Comparison of ENCODE assay signal across 8 mouse cellular contexts in the genomic region with DNA sequence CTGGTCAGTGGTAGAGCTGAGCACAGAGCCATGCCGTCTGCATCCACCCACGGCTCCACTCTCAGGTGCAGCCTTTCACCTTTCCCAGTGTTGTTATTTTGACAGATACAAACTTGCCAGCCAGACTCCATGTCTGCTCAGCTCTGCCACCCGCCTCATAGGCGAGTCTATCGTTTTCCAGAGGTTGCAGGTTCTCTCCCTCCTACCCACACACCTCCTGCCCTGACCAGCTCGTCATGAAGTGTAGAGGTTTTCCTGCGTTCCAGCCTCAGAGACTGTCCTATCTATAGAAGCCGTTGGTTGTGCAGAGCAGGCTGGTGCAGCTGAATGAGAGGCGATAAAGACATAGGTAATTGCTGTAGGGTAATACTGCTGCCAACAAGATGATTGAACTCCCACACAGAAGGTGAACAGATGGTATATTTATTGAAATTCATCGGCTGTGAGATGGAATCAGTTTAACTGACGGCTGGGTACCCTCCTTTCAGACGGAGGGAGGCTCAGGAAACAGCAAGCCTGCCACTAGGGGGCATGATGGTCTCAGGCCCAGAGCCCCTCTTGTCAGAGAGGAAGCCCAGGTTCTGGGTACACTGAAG. TPM values are rescaled to one million over a fixed set of nuclear protein-coding genes. Genes with fewer than 3 reads are reported as not detected.
DNase-seq lines count a peak whose midpoint lies in the region; ATAC-seq and TF ChIP-seq lines count a peak whose summit lies in the region.

No protein-coding gene starts in this region.

- H3K36me3 ChIP-seq in heart, adult 2 months (ENCODE audit: control insufficient read depth, insufficient read depth, low read length): no peaks in the 10 kb centered on the region
- H3K36me3 ChIP-seq in heart, embryonic 10.5 days: no peaks in the 10 kb centered on the region
- H3K36me3 ChIP-seq in forebrain, embryonic 12.5 days (replicated peaks): no peaks in the 10 kb centered on the region
- no peaks in the 10 kb centered on the region for H3K36me3 ChIP-seq in kidney, postnatal 0 days (ENCODE audit: insufficient read depth, low read length)
- H3K36me3 ChIP-seq in liver, embryonic 14.5 days (replicated peaks; ENCODE audit: control insufficient read depth, insufficient read depth, low read depth): no peaks in the 10 kb centered on the region

- H3K4me1 ChIP-seq in heart, adult 2 months (ENCODE audit: control insufficient read depth, insufficient read depth, low read length): no peaks in the 10 kb centered on the region
- 0 out of 2 replicates have a peak, but pooled peaks cover 3% of the 10 kb centered on the region for H3K4me1 ChIP-seq in heart, embryonic 10.5 days
- no peaks in the 10 kb centered on the region for H3K4me1 ChIP-seq in bone marrow macrophage, adult 2 months (ENCODE audit: control insufficient read depth, insufficient read depth, low read length)
- no peaks in the 10 kb centered on the region for H3K4me1 ChIP-seq in forebrain, embryonic 12.5 days
- no peaks in the 10 kb centered on the region for H3K4me1 ChIP-seq in kidney, postnatal 0 days (replicated peaks; ENCODE audit: insufficient read depth, low read length)
- H3K4me1 ChIP-seq in liver, embryonic 14.5 days (replicated peaks; ENCODE audit: control insufficient read depth in 2 of 2, insufficient read depth in 2 of 2, low read length in 1 of 2): no peaks in the 10 kb centered on the region

- peak; percentile 59 for TF ChIP-seq CTCF in heart, adult 2 months (IDR thresholded peaks at IDR 0.05)
- TF ChIP-seq CTCF in bone marrow macrophage, adult 2 months (IDR thresholded peaks at IDR 0.05; ENCODE audit: low read depth, low read length): peak; percentile 19; the same call in 1 of the 2 replicates
- peak; percentile 78 for TF ChIP-seq CTCF in kidney, postnatal 0 days (IDR thresholded peaks at IDR 0.05; ENCODE audit: low read depth)
- peak; percentile 64 for TF ChIP-seq CTCF in liver, embryonic 14.5 days (IDR thresholded peaks at IDR 0.05; ENCODE audit: low read depth)

- TF ChIP-seq EP300 in heart, adult 2 months (IDR thresholded peaks at IDR 0.05; ENCODE audit: insufficient read depth, low read depth, low read length): no peak
- no peak for TF ChIP-seq EP300 in liver, embryonic 14.5 days (IDR thresholded peaks at IDR 0.05; ENCODE audit: low read depth)

- DNase-seq in heart, adult 2 months: no peak
- no peak for DNase-seq in heart, embryonic 10.5 days (ENCODE audit: low spot score)
- DNase-seq in kidney, postnatal 0 days (ENCODE audit: low spot score): peak; percentile 64
- no peak for DNase-seq in liver, embryonic 14.5 days (ENCODE audit: low read depth in 3 of 3, low spot score in 3 of 3)
- DNase-seq in retina, postnatal 7 days (ENCODE audit: low read depth, low spot score): peak; percentile 37

- no peak for TF ChIP-seq POLR2A in heart, adult 2 months (IDR thresholded peaks at IDR 0.05; ENCODE audit: insufficient read depth, low read depth, low read length)
- TF ChIP-seq POLR2A in bone marrow macrophage, adult 2 months (IDR thresholded peaks at IDR 0.05; ENCODE audit: borderline replicate concordance, low read depth, low read length): no peak

- no peaks in the 10 kb centered on the region for H3K9me3 ChIP-seq in heart, embryonic 10.5 days
- H3K9me3 ChIP-seq in forebrain, embryonic 12.5 days: no peaks in the 10 kb centered on the region
- no peaks in the 10 kb centered on the region for H3K9me3 ChIP-seq in kidney, postnatal 0 days (replicated peaks; ENCODE audit: low read length)
- H3K9me3 ChIP-seq in liver, embryonic 14.5 days (ENCODE audit: control insufficient read depth, low read length): no peaks in the 10 kb centered on the region

- no peak overlapping the region for H3K4me3 ChIP-seq in heart, adult 2 months
- H3K4me3 ChIP-seq in heart, embryonic 10.5 days: no peak overlapping the region
- H3K4me3 ChIP-seq in bone marrow macrophage, adult 2 months (ENCODE audit: insufficient read depth, low read length): no peak overlapping the region
- no peak overlapping the region for H3K4me3 ChIP-seq in forebrain, embryonic 12.5 days (replicated peaks)
- H3K4me3 ChIP-seq in kidney, postnatal 0 days (replicated peaks; ENCODE audit: low read depth, low read length): no peak overlapping the region
- H3K4me3 ChIP-seq in liver, embryonic 14.5 days (ENCODE audit: insufficient read depth in 1 of 2, low read depth in 2 of 2, low read length in 2 of 2): no peak overlapping the region

- H3K27me3 ChIP-seq in heart, adult 2 months (ENCODE audit: control insufficient read depth, insufficient read depth, low read length): no peaks in the 10 kb centered on the region
- H3K27me3 ChIP-seq in heart, embryonic 10.5 days (ENCODE audit: insufficient read depth, poor library complexity, severe bottlenecking): no peaks in the 10 kb centered on the region
- H3K27me3 ChIP-seq in forebrain, embryonic 12.5 days: no peaks in the 10 kb centered on the region
- no peaks in the 10 kb centered on the region for H3K27me3 ChIP-seq in kidney, postnatal 0 days (ENCODE audit: insufficient read depth, low read length)
- H3K27me3 ChIP-seq in liver, embryonic 14.5 days (ENCODE audit: control insufficient read depth, insufficient read depth, low read length): no peaks in the 10 kb centered on the region

- 46% methylated on average over 12 of the region's 12 CpGs for WGBS in heart, adult 2 months
- 50% methylated on average over 12 of the region's 12 CpGs for WGBS in heart, embryonic 10.5 days
- WGBS in forebrain, embryonic 12.5 days: 58% methylated on average over 12 of the region's 12 CpGs
- WGBS in kidney, postnatal 0 days: 52% methylated on average over 12 of the region's 12 CpGs
- WGBS in liver, embryonic 14.5 days (ENCODE audit: insufficient replicate concordance): 42% methylated on average over 12 of the region's 12 CpGs

- no peak overlapping the region for H3K9ac ChIP-seq in heart, adult 2 months (ENCODE audit: low read depth, low read length)
- H3K9ac ChIP-seq in forebrain, embryonic 12.5 days: no peak overlapping the region
- no peak overlapping the region for H3K9ac ChIP-seq in kidney, postnatal 0 days (ENCODE audit: low read depth, low read length)
- H3K9ac ChIP-seq in liver, embryonic 14.5 days (replicated peaks): no peak overlapping the region

- intact Hi-C loops in heart, adult 2 months (cut with DNase I): no loop called here

- no peak overlapping the region for H3K4me2 ChIP-seq in forebrain, embryonic 12.5 days
- H3K4me2 ChIP-seq in kidney, postnatal 0 days (ENCODE audit: low read length): no peak overlapping the region
- H3K4me2 ChIP-seq in liver, embryonic 14.5 days (ENCODE audit: low read depth): no peak overlapping the region

- H3K27ac ChIP-seq in heart, adult 2 months: no peak overlapping the region
- H3K27ac ChIP-seq in heart, embryonic 10.5 days: no peak overlapping the region
- no peak overlapping the region for H3K27ac ChIP-seq in bone marrow macrophage, adult 2 months (ENCODE audit: insufficient read depth, low read depth, low read length)
- no peak overlapping the region for H3K27ac ChIP-seq in forebrain, embryonic 12.5 days
- no peak overlapping the region for H3K27ac ChIP-seq in kidney, postnatal 0 days
- H3K27ac ChIP-seq in liver, embryonic 14.5 days: no peak overlapping the region

- H3K79me2 ChIP-seq in heart, adult 2 months (replicated peaks; ENCODE audit: control insufficient read depth, insufficient read depth, low read length): no peaks in the 10 kb centered on the region

- ATAC-seq in forebrain, embryonic 12.5 days (ENCODE audit: low FRiP score): peak; percentile 86; the same call in 1 of the 2 replicates
- no peak for ATAC-seq in kidney, postnatal 0 days (replicated peaks; ENCODE audit: low FRiP score, low read depth)
- no peak for ATAC-seq in liver, embryonic 14.5 days (ENCODE audit: insufficient read depth)
- ATAC-seq in erythroblast, adult 5-6 weeks (replicated peaks; ENCODE audit: low FRiP score, poor library complexity, severe bottlenecking): no peak

RNA-seq across cellular contexts. Expression of gene Syt16, which starts 58.0 kb away (rescaled TPM):
- total RNA-seq in heart, adult 2 months (2021): not detected
- polyA plus RNA-seq in heart, adult 2 months (2012; rRNA removed): 0.10 and 0.35 TPM in 2 replicates
- 0.32 and 0.33 TPM in 2 replicates for polyA plus RNA-seq in heart, embryonic 10.5 days (2016; fragmentation: Nextera tagmentation; extraction: Ambion mirVana)
- polyA plus RNA-seq in bone marrow macrophage, adult 2 months (2012; ENCODE audit: insufficient read depth, insufficient read length, missing spikeins): not detected in 2 replicates
- polyA plus RNA-seq in forebrain, embryonic 12.5 days (2016; fragmentation: Nextera tagmentation; extraction: Ambion mirVana): 12.1 and 14.5 TPM in 2 replicates
- 0.36 and 0.67 TPM in 2 replicates for polyA plus RNA-seq in kidney, postnatal 0 days (2015; fragmentation: Nextera tagmentation; extraction: Ambion mirVana)
- 0.01 TPM in 1 of 2 replicates, not detected in the other for polyA plus RNA-seq in liver, embryonic 14.5 days (2012; rRNA removed)
- 0.04 TPM in 1 of 2 replicates, not detected in the other for polyA plus RNA-seq in liver, embryonic 14.5 days (2014; fragmentation: Nextera tagmentation; extraction: Ambion mirVana)
- total RNA-seq in erythroblast, adult 5-6 weeks (2015; ENCODE audit: low replicate concordance): not detected in 2 replicates
- not detected in 2 replicates for total RNA-seq in erythroblast, adult 5-6 weeks (2017; ENCODE audit: low replicate concordance)

Comparison
In these comparisons a context has a peak if more than half of its experiments do, and no peak if none do; other contexts are left out.
1. DNase-seq: peak in kidney, postnatal 0 days (single experiment) and retina, postnatal 7 days (single experiment); none in heart, adult 2 months (0 of 2), heart, embryonic 10.5 days (single experiment) and liver, embryonic 14.5 days (0 of 3).
2. CTCF ChIP-seq: peak in every context shown above with its lines; median percentile 78 in kidney, postnatal 0 days; 64 in liver, embryonic 14.5 days; 59 in heart, adult 2 months; 19 in bone marrow macrophage, adult 2 months.